Mouse (Mus musculus) heart, postnatal 0 days (tissue): ENCODE data around the gene Synpr. TPM values are rescaled to one million over a fixed set of nuclear protein-coding genes. Genes with fewer than 3 reads are reported as not detected.

Experiments used
- ATAC-seq: fragments of 200-750 bp; cut with Nextera tagmentation; 2 replicates; pipeline ENCODE4 v1.8.0; 2017; ENCODE audit warnings: low read depth, moderate number of reproducible peaks, moderate library complexity; ENCODE audit not compliant: insufficient read depth
- DNase-seq: peaks from one replicate; pipeline ENCODE4 v3.0.0-alpha.2; 2016; ENCODE audit warnings: low spot score
- H3K27ac ChIP-seq: fragments of 300-500 bp; sonication (generic); 2 replicates; pipeline ENCODE4 v1.5.1; 2014; ENCODE audit warnings: low read depth, mild to moderate bottlenecking
- H3K27me3 ChIP-seq: fragments of 300-500 bp; sonication (generic); 2 replicates; pipeline ENCODE4 v1.6.1; 2014; ENCODE audit warnings: low read length, mixed read lengths; ENCODE audit not compliant: control insufficient read depth, insufficient read depth
- H3K36me3 ChIP-seq: fragments of 300-500 bp; sonication (generic); replicated peaks from 2 replicates; pipeline ENCODE4 v1.6.1; 2014; ENCODE audit warnings: low read length, mixed read lengths; ENCODE audit not compliant: control insufficient read depth, insufficient read depth
- H3K4me1 ChIP-seq: fragments of 300-500 bp; sonication (generic); 2 replicates; pipeline ENCODE4 v1.6.1; 2014; ENCODE audit warnings: antibody characterized with exemption; ENCODE audit not compliant: control insufficient read depth, insufficient read depth
- H3K4me2 ChIP-seq: fragments of 300-500 bp; sonication (generic); 2 replicates; pipeline ENCODE4 v1.6.1; 2014; ENCODE audit warnings: low read depth, mild to moderate bottlenecking, low read length, moderate library complexity
- H3K4me3 ChIP-seq: fragments of 300-500 bp; sonication (generic); 2 replicates; pipeline ENCODE4 v1.5.1; 2014; ENCODE audit warnings: low read depth, low read length
- H3K9ac ChIP-seq: fragments of 300-500 bp; sonication (generic); replicated peaks from 2 replicates; pipeline ENCODE4 v1.6.1; 2014; ENCODE audit warnings: low read depth, low read length, mixed read lengths
- H3K9me3 ChIP-seq: fragments of 300-500 bp; sonication (generic); replicated peaks from 2 replicates; pipeline ENCODE4 v1.6.1; 2016; ENCODE audit warnings: low read length; ENCODE audit not compliant: control insufficient read depth
- CTCF ChIP-seq: IDR thresholded peaks from 2 replicates; pipeline ENCODE4 v1.5.1; 2016; ENCODE audit warnings: antibody characterized with exemption, control low read depth, low read depth
- EP300 ChIP-seq: IDR thresholded peaks from 2 replicates; pipeline ENCODE4 v1.6.1; 2016; ENCODE audit warnings: antibody characterized with exemption, low read depth
- WGBS: fragments of 180-500 bp; shearing (Covaris S2); extraction: QIAGEN DNeasy Blood & Tissue Kit; methylation state at CpG from one replicate; pipeline ENCODE4 v1.1.7; 2014; 5-methylcytosine and 5-hydroxymethylcytosine counted together
- polyA plus RNA-seq: library from polyadenylated mRNA; unstranded; fragments of >200 nt; fragmentation: Nextera tagmentation; extraction: Ambion mirVana; gene quantifications from 2 replicates; pipeline ENCODE4 v1.2.1, GENCODE M21; 2015
- total RNA-seq: library from RNA; depleted of rRNA; stranded (reverse); fragments of >200 nt; gene quantifications from 2 replicates; pipeline ENCODE4 v1.2.3, GENCODE M21; 2014; ENCODE audit warnings: low replicate concordance

The Synpr gene
- total and polyA plus RNA-seq, 2 experiments from 2014 or later: 0.04 to 0.15 TPM

GRCm38 (mm10) chr14:13340688-13341087 is 56.1 kb downstream of the Synpr start:
- Histone ChIP-seq H3K36me3 (no peaks in the 10 kb centered on the region), H3K27ac (no peak overlapping the region), H3K9me3 (no peaks in the 10 kb centered on the region), H3K27me3 (no peaks in the 10 kb centered on the region), H3K4me3 (no peak overlapping the region), H3K4me2 (no peak overlapping the region), H3K4me1 (no peaks in the 10 kb centered on the region), H3K9ac (no peak overlapping the region)
- no peak for ATAC-seq
- TF ChIP-seq EP300 (no peak), CTCF (no peak)
- 67% methylated on average over 4 of the region's 4 CpGs for WGBS
- DNase-seq: no peak

- ATAC-seq (no peak), DNase-seq (no peak)
- Histone ChIP-seq H3K4me2 (no peak overlapping the region), H3K36me3 (no peaks in the 10 kb centered on the region), H3K9me3 (no peaks in the 10 kb centered on the region), H3K4me1 (no peaks in the 10 kb centered on the region), H3K27me3 (no peaks in the 10 kb centered on the region), H3K27ac (no peak overlapping the region), H3K9ac (no peak overlapping the region), H3K4me3 (no peak overlapping the region)
- WGBS: 56% methylated on average over 2 of the region's 2 CpGs
- no peak for TF ChIP-seq EP300
- no peak for TF ChIP-seq CTCF
These were observed 59.7 kb downstream of the Synpr start for GRCm38 (mm10) chr14:13344240-13344639.

- DNase-seq (no peak), ATAC-seq (no peak)
- Histone ChIP-seq H3K9ac (no peak overlapping the region), H3K27me3 (no peaks in the 10 kb centered on the region), H3K36me3 (no peaks in the 10 kb centered on the region), H3K27ac (no peak overlapping the region), H3K4me3 (no peak overlapping the region), H3K4me1 (no peaks in the 10 kb centered on the region), H3K4me2 (no peak overlapping the region), H3K9me3 (no peaks in the 10 kb centered on the region)
- 37% methylated on average over 4 of the region's 4 CpGs for WGBS
- TF ChIP-seq CTCF (no peak), EP300 (no peak)
These were observed 64.7 kb downstream of the Synpr start for GRCm38 (mm10) chr14:13349170-13349865.

GRCm38 (mm10) chr14:13354154-13354553 is 69.6 kb downstream of the Synpr start:
- Histone ChIP-seq H3K4me3 (no peak overlapping the region), H3K4me2 (no peak overlapping the region), H3K36me3 (no peaks in the 10 kb centered on the region), H3K9me3 (no peaks in the 10 kb centered on the region), H3K27me3 (no peaks in the 10 kb centered on the region), H3K4me1 (no peaks in the 10 kb centered on the region), H3K27ac (no peak overlapping the region), H3K9ac (no peak overlapping the region)
- WGBS: 16% methylated on average over 5 of the region's 5 CpGs
- ATAC-seq: no peak
- no peak for DNase-seq
- peak; percentile 71 for TF ChIP-seq CTCF
- TF ChIP-seq EP300: no peak

- no peak overlapping the region for H3K4me2 ChIP-seq
- no peaks in the 10 kb centered on the region for H3K9me3 ChIP-seq
- no peak overlapping the region for H3K4me3 ChIP-seq
- ATAC-seq (no peak; the same call in 1 of the 2 replicates), DNase-seq (peak; percentile 54)
- H3K27me3 ChIP-seq: no peaks in the 10 kb centered on the region
- H3K9ac ChIP-seq: no peak overlapping the region
- no peaks in the 10 kb centered on the region for H3K36me3 ChIP-seq
- no peaks in the 10 kb centered on the region for H3K4me1 ChIP-seq
- no peak overlapping the region for H3K27ac ChIP-seq
- peak; percentile 90 for TF ChIP-seq CTCF
- TF ChIP-seq EP300: no peak
- WGBS: 18% methylated on average over 7 of the region's 7 CpGs
These were observed 71.2 kb downstream of the Synpr start for GRCm38 (mm10) chr14:13355569-13356362.
